Mouse (Mus musculus): ENCODE results near the gene Ffar1. TPM values are rescaled to one million over a fixed set of nuclear protein-coding genes. Genes with fewer than 3 reads are reported as not detected.

Ffar1 gene
- polyA plus RNA-seq, 3 experiments from 2014 or later = 0.17 to 0.20 TPM; not detected in 1

Other genes with a start within 250 kb of the Ffar1 start
- 1 to 10 TPM in 2 of 3 experiments, under 1 TPM in 1; 0.47 to 3.1 (median 1.5) TPM for gene Upk1a, start 248.7 kb downstream of the Ffar1 start, polyA plus RNA-seq (2017; shearing (Covaris generic))
- gene Cox6b1, start 235.4 kb downstream of the Ffar1 start, polyA plus RNA-seq (2017; shearing (Covaris generic)) = 100 to 1,000 TPM; 376 to 780 (median 668) TPM
- gene Etv2, start 225.7 kb downstream of the Ffar1 start, polyA plus RNA-seq (2017; shearing (Covaris generic)) = not detected
- gene Rbm42, start 211.2 kb downstream of the Ffar1 start, polyA plus RNA-seq (2017; shearing (Covaris generic)) = 10 to 100 TPM; 21.7 to 30.7 (median 28.0) TPM
- 10 to 100 TPM; 23.9 to 33.9 (median 26.4) TPM for gene Haus5, start 196.6 kb downstream of the Ffar1 start, polyA plus RNA-seq (2017; shearing (Covaris generic))
- not detected for gene Pmis2, start 190.0 kb downstream of the Ffar1 start, polyA plus RNA-seq (2017; shearing (Covaris generic))
- gene 2200002J24Rik, start 162.6 kb downstream of the Ffar1 start, polyA plus RNA-seq (2017; shearing (Covaris generic)) = not detected
- gene Atp4a, start 149.4 kb downstream of the Ffar1 start, polyA plus RNA-seq (2017; shearing (Covaris generic)) = not detected
- gene Tmem147, start 132.0 kb downstream of the Ffar1 start, polyA plus RNA-seq (2017; shearing (Covaris generic)) = 10 to 100 TPM; 43.1 to 55.2 (median 48.6) TPM
- gene Gapdhs, start 117.9 kb downstream of the Ffar1 start, polyA plus RNA-seq (2017; shearing (Covaris generic)) = under 1 TPM in 2 of 3 experiments, not detected in 1; 0.39 to 0.46 TPM
- gene Sbsn, start 110.1 kb downstream of the Ffar1 start, polyA plus RNA-seq (2017; shearing (Covaris generic)) = 1 to 10 TPM in 2 of 3 experiments, not detected in 1; 1.5 to 1.6 TPM
- gene Dmkn, start 97.8 kb downstream of the Ffar1 start, polyA plus RNA-seq (2017; shearing (Covaris generic)) = not detected
- not detected for gene Krtdap, start 73.7 kb downstream of the Ffar1 start, polyA plus RNA-seq (2017; shearing (Covaris generic))
- gene Ffar2, start 37.8 kb downstream of the Ffar1 start, polyA plus RNA-seq (2017; shearing (Covaris generic)) = 1 to 10 TPM in 1 of 3 experiments, under 1 TPM in 2; 0.50 to 3.1 (median 0.82) TPM
- under 1 TPM in 1 of 3 experiments, not detected in 2; 0.27 TPM for gene Ffar3, start 5.4 kb downstream of the Ffar1 start, polyA plus RNA-seq (2017; shearing (Covaris generic))
- 10 to 100 TPM; 10.5 to 17.5 (median 12.3) TPM for gene Cd22, start 18.8 kb upstream of the Ffar1 start, polyA plus RNA-seq (2017; shearing (Covaris generic))
- not detected for gene Mag, start 53.3 kb upstream of the Ffar1 start, polyA plus RNA-seq (2017; shearing (Covaris generic))
- not detected for gene Hamp2, start 63.1 kb upstream of the Ffar1 start, polyA plus RNA-seq (2017; shearing (Covaris generic))
- not detected for gene Hamp, start 82.5 kb upstream of the Ffar1 start, polyA plus RNA-seq (2017; shearing (Covaris generic))
- gene Usf2, start 95.2 kb upstream of the Ffar1 start, polyA plus RNA-seq (2017; shearing (Covaris generic)) = 10 to 100 TPM in 2 of 3 experiments, 1 to 10 TPM in 1; 8.8 to 18.8 (median 13.6) TPM
- 1 to 10 TPM; 1.1 to 2.1 (median 1.4) TPM for gene Lsr, start 111.9 kb upstream of the Ffar1 start, polyA plus RNA-seq (2017; shearing (Covaris generic))
- 1 to 10 TPM in 1 of 3 experiments, under 1 TPM in 2; 0.55 to 1.0 (median 0.96) TPM for gene Fam187b, start 112.2 kb upstream of the Ffar1 start, polyA plus RNA-seq (2017; shearing (Covaris generic))
- gene Fxyd5, start 180.9 kb upstream of the Ffar1 start, polyA plus RNA-seq (2017; shearing (Covaris generic)) = 1,000 to 10,000 TPM; 1,847 to 2,152 (median 2,080) TPM
- not detected for gene Fxyd7, start 189.9 kb upstream of the Ffar1 start, polyA plus RNA-seq (2017; shearing (Covaris generic))
- gene Fxyd1, start 195.6 kb upstream of the Ffar1 start, polyA plus RNA-seq (2017; shearing (Covaris generic)) = under 1 TPM in 1 of 3 experiments, not detected in 2; 0.85 TPM
- gene Lgi4, start 197.8 kb upstream of the Ffar1 start, polyA plus RNA-seq (2017; shearing (Covaris generic)) = under 1 TPM in 2 of 3 experiments, not detected in 1; 0.09 to 0.13 TPM
- under 1 TPM in 1 of 3 experiments, not detected in 2; 0.18 TPM for gene Fxyd3, start 215.1 kb upstream of the Ffar1 start, polyA plus RNA-seq (2017; shearing (Covaris generic))

All from inflammation-experienced regulatory T-cells, adult 6 months (primary cell).